Mouse (Mus musculus) lung, postnatal 4 days (tissue): ENCODE measurements around the gene Apbb1.

Source experiments
- DNase-seq, 2 experiments: peaks; one replicate each; pipeline ENCODE4 v3.0.0; 2021

Apbb1 gene

GRCm38 (mm10) chr7:105581094-105581703 lies at the start of gene Apbb1:
TSS of gene Apbb1 (minus strand) at chr7:105581653.
- peak; percentile 81 to 86 for DNase-seq

GRCm38 (mm10) chr7:105628633-105629032 lies 47.2 kb upstream of the Apbb1 start:
- peak; percentile 79 to 84 for DNase-seq

DNA sequence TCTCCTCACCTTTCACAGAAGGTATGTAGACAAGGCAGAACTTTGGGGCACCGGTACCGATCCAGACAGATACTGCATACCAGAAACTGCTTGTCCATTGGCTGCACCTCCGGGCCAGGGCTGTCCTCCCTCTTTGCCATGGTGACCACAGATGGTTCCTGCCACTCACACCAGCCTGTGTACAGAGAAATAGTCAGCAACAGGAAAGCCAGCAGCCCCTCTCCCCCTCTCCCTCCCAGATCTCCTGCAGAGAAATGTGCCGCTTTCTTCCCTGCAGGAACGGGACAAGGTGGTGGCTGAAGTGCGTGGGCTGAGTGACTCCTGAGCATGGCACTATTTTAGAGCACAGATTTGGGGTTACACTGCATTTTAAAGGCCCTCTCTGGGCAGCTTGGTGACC lies 43.9 kb upstream of the Apbb1 start:
- peak; percentile 46 to 75 for DNase-seq

GRCm38 (mm10) chr7:105621646-105622292 lies 40.3 kb upstream of the Apbb1 start:
- DNase-seq, result peak; percentile 33 to 51

DNA sequence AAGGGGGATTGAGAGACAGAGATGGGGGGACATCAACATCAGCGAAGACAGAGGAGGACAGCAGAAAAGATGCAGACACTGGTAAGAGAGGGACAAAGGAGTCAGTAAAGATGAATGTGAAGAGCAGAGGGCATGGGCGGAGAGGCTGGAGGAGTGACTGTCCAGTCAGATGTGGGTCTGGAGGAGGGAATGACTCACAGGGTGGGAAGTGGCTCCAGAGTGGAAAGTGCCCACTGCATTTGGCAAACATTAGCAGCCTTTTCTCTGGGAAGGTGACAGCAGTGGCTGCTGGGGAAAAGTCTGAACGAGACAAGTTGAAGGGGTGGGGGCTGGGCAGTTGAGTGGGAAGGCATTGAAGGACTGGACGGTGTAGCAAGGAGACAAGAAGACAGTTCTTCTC lies 39.6 kb upstream of the Apbb1 start:
- DNase-seq, result peak; percentile 65 to 82

DNA sequence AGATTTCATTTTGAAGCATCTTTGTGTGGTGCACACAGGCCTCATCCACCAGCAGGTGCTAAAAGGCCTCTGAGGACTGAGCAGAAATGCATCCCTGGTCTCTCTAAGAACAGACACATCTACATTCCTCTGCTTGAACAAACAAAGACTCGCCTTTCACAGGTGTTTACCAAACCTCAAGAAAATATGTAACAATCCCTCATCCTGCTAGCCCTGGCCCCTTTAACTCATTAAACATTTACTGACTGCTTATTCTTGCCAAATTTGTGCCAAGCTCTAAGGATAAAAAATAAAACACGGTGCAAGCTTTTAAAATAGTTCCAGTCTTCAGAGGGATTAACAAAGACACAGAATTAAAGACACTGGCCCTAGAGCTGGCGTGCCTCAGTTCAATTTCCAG lies 38.2 kb upstream of the Apbb1 start:
- no peak for DNase-seq

DNA sequence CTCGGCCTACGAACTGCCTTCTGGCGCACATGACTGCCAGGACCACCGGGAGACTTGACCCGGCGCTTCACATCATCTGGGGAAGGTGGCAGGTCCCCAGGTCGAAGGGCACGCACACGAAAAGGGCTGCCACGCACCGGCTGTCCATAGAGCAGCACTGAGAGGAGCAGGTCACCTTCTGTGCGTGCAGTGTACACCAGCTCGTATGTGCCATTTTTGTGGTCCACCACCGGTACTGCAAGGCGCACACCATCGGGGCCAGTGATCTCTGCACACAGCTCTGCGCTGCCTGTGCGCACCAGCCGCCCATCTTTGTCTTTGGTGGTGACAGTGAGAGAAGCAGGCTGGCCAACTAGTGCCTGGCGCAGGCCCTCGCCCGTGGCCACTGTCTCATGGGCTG lies 36.4 kb upstream of the Apbb1 start:
- DNase-seq, result no peak

- no peak for DNase-seq
Observed at GRCm38 (mm10) chr7:105616561-105616960, 35.1 kb upstream of the Apbb1 start.

DNA sequence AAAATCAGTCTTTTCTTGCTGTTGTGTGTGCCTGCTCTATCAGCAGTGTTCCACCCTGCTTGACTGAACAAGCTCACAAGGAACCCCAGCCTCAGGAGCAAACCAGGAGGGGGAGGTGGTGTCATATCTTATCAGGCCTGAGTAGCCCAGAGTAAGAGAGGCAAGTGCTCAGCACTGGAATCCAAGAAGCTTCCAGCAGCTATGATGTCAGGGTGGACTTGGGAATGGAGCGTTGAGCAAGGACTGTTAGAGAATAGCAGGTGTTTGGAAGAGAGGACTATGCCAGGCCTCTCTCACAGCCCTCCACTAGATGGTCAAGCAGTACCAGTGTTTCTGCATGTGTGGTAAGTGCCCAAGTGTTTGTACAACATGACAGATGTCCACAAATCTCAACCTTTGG lies 34.3 kb upstream of the Apbb1 start:
- DNase-seq, result no peak

- DNase-seq, result no peak
Observed at GRCm38 (mm10) chr7:105614400-105614799, 32.9 kb upstream of the Apbb1 start.

DNA sequence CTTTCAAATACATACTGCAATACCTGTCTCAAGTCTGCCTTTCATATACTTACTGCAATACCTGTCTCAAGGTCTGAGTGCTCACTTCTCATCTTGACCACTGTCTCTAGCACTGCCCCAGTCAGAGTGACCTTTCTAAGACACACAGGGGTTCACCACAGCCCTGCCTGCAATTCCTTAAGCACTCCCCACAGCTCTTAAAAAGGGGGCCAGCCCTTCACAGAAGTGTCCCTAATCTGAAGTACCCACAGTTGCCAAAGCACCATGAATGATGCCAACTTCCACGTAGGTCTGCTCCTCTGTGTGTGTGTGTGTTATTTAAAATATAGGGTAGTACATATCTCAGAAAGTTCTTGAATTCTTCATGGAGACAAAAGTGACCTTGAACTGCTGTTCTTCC lies 30.3 kb upstream of the Apbb1 start:
- DNase-seq, result no peak

DNA sequence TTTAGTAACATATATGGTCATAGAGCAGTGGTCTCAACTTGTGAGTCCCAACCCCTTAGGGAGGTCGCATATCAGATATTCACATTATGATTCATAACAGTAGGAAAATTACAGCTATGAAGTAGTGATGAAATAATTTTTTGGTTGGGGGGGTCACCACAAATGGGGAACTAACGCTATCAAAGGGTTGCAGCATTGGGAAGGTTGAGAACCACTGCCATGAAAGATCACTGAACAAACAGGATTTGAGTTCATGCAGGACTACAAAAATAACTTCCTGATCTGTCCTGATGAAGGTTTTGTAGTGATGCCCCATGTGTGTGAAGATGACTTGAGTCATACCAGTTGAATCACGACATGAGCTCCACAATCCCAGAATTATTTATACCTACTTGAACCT lies 27.0 kb upstream of the Apbb1 start:
- DNase-seq, result no peak

DNA sequence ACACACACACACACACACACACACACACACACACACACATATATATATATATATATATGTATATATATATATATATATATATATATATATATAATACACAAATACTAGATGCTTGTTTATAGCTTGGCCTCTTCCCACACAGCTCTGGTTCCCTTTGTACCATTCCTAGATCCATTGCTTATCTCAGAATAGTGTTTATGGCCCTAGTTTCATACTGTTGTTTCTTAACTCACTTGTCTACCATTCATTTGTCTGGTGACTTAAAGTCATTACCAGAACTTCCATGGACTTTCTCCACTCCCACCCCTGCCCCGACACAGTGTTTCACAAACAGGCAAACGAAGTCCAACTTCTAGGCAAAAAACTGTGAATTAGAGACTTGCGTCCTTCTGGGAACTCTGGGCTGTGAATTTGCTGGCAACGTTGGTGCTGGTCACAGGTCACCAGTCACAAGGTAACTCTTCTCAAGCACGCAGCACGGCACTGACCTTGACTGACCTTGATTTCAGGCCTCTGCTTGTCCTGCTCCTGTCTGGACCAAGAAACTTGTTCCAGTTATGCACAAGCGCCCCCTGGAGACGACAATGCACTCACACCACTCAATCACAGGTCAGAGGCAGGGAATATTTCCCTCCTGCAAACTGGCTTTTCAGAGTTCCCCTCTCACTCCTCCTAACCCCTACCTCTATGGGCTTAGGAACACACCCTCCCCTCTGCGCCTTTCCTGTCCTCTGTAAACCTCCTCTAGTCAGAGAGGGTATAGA lies 21.6 kb upstream of the Apbb1 start:
- peak; percentile 68 to 76 for DNase-seq

DNA sequence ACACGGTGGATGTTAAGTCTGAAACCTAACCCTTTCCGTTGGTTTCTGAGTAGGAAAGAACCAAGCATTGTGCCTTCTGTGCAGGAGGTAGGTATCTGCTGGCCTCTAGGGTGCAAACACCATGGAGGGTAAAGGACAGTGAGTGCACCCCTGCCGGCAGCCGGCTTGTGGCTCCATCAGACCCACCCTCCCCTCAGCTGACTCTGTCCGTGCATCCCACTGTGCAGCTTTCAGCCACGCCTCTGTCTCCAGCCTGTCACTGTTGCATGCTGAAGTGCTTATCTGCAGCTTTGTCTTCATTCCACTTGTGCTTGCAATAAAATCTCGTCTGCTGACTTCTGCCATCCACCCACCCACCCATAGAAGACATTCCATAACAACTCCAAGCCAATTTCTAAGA lies 8.6 kb upstream of the Apbb1 start:
- no peak for DNase-seq

GRCm38 (mm10) chr7:105588325-105588912 lies 7.0 kb upstream of the Apbb1 start:
- DNase-seq, result peak in 1 of 2 experiments; percentile 46

GRCm38 (mm10) chr7:105581959-105582358 lies 506 bp upstream of the Apbb1 start:
- DNase-seq, result no peak

- DNase-seq, result peak in 1 of 2 experiments; percentile 31
Observed at GRCm38 (mm10) chr7:105580627-105581089, 795 bp downstream of the Apbb1 start.

DNA sequence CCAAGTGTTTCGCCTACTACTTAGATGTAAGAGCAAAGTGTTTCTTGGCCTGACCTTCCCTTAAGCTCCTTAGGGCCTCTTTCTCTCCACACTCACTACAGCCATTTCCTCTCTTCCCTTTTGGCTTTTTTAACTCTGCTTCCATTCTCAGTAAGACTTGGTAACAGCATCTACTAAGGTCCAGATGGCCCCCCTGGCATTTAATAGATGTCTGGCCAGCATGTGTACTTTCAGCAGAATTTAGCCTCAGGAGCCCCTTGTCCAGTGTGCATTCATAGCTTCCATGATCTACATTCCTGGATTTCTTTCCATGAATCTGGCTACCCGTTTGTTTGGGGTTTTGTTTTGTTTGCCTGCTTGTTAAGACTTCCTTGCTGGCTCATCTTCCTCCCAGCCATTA lies 3.0 kb downstream of the Apbb1 start:
- no peak for DNase-seq

GRCm38 (mm10) chr7:105577377-105577871 lies 4.0 kb downstream of the Apbb1 start:
- DNase-seq, result no peak

DNA sequence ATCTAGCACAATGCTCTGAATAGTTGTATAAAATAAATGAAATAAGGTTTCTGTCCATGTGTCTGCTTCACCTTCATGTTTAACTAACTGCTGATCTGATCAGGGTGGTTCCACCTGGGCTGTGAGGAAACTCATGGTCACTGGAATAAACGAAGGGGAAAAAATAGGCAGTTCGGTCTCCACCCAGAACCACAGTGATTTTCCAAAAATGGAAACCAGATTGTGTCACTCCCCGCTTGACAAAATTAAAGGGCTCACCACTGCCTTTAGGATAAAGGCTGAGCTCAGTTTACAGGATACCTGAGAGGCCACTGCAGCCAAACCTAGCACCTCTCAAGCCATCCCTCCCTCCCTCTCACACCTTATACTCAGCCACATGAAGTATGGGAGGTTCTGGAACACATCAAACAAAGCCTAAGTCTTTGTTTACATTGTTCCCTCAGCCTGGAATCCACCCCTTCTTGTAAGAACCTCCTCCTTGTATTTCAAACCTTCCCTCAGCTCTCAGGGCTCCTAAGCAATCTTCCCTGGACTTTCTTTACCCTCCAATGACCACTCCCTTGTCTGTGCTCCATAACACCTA lies 5.2 kb downstream of the Apbb1 start:
- DNase-seq, result no peak

DNA sequence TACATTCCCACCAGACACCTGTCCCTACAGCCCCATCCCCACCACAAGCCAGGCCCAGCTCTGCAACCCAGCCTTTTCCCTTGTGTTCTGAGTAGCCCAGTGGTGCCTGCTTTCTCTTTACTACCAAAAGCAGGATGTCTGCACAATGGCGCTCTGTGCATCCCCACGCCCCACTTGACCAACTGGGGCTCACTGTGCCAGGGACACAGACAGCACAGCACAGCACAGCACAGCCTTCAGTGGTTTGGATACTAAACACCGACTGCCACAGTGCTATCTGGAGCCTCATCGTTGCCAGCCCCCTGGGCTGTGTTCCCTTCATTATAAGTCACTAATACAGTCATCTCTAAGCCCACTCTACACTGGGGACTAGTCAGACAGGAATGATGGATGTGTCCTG lies 6.9 kb downstream of the Apbb1 start:
- no peak for DNase-seq

DNA sequence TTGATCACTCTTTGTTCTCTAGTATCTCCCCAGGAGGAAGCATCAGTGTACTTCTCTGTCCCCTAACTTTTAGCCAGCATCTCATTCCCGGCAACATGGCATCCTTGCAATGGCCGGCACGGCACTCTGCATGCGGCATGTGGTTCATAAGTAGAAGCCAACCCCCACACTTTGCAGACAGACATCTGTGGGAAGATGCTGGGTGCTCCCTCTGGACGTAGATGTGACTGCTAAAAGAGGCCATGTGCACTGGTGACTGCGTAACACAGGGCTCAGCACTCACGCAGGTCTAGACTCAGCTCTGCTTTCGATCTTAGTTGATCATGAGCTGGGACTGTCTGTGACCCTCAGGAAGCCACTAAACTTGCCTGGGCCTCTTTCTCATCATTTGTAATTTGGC lies 8.5 kb downstream of the Apbb1 start:
- DNase-seq, result no peak

DNA sequence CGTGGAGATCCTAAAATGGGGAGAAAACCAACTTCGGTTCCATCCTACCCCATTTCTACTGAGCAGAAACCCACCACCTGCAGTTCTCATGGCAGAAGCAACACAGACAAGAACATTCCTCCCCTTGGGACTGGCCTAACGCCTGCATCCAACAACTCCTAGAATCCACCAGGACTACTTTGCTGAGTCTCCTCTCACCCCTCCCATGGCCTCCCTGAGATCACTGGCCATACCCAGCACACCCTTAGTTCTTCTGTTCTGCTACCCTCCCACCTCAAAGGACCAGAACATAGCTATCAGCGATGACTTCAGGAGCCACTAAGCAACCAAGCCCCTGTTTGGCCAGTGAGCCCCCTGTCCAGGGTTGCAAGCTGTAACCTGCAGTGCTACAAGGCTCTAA lies 10.7 kb downstream of the Apbb1 start:
- no peak for DNase-seq
